Mouse (Mus musculus) thymus, postnatal 0 days (tissue): Measurements from ENCODE around the gene 4930563M21Rik. TPM values are rescaled to one million over a fixed set of nuclear protein-coding genes. Genes with fewer than 3 reads are reported as not detected.
"Not testable (repeated sequence)": the region's sequence is repeated elsewhere in the genome, so short reads cannot be mapped to it uniquely, and the experiment has no call there.

Experiments
- DNase-seq: peaks from one replicate; pipeline ENCODE4 v3.0.0-alpha.2; 2015; ENCODE audit warnings: low spot score
- polyA plus RNA-seq: library from polyadenylated mRNA; unstranded; fragments of >200 nt; fragmentation: Nextera tagmentation; extraction: Ambion mirVana; gene quantifications from 2 replicates; pipeline ENCODE4 v1.2.1, GENCODE M21; 2015

The 4930563M21Rik gene
- polyA plus RNA-seq: not detected in 2 replicates

DNA sequence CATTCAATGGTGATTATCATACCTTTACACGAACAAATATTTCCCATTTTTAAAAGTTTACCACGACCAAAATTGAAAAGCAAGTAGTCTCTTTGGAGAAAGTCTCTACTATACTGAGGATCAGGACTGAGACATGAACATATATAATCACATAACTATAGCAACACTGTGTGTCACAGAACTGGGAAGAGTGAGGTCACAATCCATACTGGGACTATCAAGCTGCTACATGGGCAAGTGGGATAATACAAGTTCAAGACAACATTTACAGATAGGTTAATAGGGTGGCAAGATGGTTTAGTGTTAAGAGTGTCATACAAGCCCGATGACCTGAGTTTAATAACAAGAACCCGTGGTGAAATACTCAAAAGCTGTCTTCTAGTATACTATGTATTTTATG is at the start of gene 4930563M21Rik:
4930563M21Rik (minus strand) TSS at position 101 of the 400 bp plus-strand sequence.
- no peak for DNase-seq

DNA sequence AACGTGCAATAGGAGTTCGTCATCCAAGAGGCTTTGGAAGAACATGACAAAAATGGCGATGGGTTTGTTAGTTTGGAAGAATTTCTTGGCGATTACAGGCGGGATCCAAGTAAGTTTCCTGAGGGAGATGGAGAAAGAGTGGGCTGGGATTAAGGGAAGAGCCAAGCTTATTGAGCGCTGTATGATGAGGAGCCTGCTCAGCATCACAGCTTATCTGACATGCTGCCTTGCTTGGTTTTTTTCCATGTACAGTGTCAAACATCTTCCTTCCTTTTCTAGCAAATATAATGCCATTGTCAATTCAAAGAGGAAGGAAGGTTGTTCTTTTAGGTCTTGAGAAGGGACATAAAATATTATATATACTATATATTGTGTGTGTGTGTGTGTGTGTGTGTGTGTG is 45.8 kb upstream of the 4930563M21Rik start:
- no peak for DNase-seq

DNA sequence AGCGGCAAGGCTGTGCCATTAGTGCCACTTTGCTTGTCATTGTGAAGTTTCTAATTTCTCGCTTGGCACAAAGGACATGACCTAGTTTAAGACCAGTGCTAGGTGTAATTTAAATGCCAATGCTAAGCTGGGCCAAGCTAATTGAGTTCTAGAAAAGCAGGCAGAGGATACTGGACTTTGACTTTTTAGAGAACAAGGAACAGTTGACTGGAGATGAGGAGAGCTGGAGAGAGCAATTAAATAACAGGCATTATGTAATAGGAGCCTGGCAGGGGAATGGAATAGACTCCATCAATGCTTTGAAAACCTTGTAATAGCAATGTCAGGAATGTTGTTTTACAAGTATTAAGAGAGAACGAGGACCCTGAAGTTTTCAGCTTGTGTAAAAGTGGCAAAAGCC is 43.4 kb upstream of the 4930563M21Rik start:
- no peak for DNase-seq

DNA sequence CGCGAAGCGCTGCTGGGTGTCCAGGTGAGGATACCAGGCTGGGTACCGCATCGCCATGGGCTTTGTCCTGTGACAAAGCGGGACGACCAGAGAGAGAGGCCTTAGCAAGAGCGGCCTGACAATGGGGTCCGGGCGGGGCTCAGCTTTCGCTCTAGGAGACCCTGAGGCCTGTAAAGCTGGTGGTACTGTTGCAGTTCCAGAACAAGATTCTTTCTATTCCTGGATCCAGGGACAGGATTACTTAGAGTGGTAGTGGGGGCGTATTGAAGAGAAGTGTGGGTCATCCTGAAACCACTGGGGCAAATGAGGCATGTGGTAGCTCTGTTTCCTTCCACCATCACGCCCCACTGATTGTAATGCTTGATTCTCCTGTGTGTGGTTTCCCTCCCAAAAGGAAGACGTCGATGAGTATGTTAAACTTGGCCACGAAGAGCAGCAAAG is 31.9 kb upstream of the 4930563M21Rik start:
- no peak for DNase-seq

DNA sequence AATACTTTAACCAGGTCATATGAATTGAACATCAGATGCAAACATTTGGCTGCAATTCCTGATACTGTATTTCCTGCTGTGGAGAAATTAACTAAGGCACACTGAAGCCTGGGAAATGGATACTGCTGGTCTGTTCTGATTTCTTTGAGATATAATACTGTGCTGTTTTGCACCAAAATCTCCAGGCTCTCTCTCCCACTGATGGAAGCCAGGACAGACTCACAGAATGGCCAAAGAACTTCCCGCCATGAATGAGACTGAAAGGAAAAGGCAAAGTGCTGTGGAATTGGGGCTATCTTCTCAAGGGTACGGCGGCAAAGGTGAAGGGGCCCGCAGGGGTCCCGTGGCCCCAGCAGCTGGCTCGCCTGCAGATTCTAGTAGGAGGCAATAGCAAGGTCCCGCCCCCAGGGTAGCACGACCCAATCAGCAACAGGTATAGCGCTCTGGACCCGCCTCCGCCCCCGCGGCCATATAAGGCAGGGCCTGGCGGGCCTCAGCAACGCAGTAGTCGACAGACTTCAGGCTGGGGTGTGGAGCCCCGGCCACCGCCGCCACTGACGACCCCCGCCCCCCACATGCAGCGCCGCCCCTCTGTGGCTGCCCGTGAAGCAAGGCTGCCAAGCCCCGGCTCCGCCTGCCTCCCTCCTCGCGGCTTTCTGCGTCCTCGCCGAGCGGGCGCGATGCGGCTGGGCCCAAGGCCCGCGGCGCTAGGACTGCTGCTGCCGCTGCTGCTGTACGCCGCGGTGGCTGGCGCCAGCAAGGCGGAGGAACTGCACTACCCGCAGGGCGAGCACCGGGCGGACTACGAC is 31.2 kb upstream of the 4930563M21Rik start, which contains the start of gene Rcn2:
Rcn2 (plus strand) TSS at position 474 of the 809 bp plus-strand sequence.
- DNase-seq: peak; percentile 95

DNA sequence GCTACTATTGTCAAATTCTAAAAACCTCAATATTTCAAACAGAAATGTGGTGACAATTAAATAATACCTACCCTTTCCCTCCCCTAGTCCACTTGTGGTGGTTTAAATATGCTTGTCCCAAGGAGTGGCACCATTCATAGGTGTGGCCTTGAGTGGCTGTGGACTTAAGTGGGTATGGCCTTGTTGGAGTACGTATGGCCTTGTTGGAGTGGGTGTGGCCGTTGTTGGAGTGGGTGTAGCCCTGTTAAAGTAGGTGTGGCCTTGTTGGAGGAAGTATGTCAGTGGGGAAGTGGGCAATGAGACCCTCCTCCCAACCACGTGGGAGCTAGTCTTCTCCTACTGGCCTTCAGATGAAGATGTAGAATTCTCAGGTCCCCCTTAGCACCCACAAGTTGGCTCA is 21.9 kb upstream of the 4930563M21Rik start:
- no peak for DNase-seq

DNA sequence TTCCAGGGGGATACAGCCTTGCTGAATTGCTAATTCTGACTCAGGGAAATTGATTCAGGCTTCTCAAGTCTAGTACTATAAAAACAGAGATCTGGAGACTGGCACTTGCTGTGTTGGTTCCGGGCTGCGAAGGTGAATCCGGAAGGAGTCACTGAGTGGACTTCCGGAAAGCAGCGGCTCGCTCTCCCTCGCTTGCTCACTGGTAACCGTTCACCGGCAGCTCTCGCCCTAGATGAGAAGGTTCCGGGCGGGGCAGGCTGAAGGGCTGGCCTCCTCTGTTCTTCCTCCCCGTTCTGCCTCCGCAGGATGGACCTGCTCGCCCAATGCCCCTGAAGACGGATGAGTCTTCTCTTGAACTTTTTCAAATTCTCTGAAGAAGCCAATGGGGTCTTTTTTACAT is 16.9 kb upstream of the 4930563M21Rik start:
- no peak for DNase-seq

DNA sequence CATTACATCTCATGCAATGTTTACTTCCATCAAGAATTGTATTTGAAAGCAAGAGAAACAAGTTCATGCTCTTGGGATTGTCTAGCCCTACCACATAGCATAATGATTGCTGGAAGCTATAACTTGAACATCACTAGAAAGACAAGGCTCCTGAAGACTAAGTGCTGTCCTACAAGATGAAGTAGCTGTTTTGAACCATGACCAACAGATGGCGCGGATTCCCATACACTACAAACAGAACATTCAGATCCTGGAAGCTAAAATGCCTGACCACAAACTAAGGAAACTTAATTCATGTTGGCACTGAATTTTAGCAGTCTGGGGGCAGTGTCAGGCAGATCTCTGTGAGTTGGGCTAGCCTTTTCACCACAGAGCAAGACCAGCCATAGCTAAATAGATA is 14.4 kb upstream of the 4930563M21Rik start:
- peak; percentile 3 for DNase-seq

DNA sequence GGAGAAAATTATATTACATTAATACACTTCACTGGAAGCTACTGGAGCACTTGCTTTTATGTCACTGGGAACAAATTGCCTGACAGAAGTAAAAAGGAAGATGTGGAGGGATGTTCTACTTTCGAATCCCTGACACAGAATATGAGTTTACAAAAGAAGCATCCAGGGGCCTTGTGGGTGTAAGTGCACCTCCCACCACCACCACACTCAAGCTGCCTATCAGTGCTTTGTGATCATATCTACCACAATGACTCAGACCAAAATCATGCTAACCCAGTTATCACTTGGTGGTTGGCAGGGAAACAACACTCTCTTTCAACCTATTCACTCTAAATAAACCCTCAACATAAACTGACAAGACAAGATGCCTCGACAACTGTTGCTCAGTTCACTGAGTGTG is 5.7 kb downstream of the 4930563M21Rik start:
- DNase-seq: not testable (repeated sequence)

DNA sequence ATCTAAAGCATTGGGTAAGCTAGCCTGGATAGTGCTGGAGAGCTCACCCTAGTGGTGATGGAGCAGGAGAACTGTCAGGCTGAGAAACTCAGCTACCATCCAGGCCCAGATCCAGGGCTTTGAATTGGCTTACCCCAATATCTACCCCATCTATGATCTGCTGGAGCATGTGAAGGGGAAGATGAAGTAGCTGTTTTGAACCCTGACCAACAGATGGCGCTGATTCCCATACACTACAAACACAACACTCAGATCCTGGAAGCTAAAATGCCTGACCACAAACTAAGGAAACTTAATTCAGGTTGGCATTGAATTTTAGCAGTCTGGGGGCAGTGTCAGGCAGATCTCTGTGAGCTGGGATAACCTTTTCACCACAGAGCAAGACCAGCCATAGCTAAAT is 63.5 kb downstream of the 4930563M21Rik start:
- peak; percentile 61 for DNase-seq

DNA sequence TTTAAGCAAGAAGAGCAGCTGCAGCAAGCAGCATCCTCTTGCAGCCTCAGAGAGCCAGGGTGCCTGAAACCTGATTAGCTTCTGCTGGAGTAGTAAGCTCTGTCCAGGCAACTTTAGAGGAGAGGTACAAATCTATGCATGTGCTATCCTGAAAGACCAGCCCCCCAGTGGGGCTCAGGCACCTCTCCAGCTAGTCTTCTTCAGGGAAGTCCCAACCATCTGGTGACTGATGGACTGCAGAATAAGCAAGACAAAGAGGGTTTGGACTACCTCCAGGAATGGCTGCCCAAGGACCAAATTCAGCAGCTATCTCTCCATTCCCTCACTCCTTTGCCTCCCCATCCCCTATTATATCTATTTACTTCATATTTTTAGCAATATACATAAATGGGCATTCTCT is 69.0 kb downstream of the 4930563M21Rik start:
- DNase-seq: no peak

DNA sequence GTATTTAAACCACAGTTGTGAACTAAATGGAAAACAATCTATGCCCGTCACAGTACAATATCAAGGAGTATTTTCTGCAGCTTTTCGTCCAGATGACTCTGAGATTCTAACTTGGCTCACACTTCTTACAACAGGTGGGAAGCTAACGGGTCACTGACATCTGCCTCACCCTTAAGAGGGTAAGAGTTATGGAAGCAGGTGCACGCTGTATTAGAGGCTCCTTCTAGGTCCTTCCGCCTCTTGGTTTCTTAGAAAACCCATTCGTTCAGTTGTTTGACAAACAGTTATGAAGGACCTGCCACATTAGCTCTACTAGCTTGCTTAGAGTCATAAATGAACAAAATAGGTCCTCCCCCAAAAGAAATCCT is 71.7 kb downstream of the 4930563M21Rik start:
- peak; percentile 23 for DNase-seq

DNA sequence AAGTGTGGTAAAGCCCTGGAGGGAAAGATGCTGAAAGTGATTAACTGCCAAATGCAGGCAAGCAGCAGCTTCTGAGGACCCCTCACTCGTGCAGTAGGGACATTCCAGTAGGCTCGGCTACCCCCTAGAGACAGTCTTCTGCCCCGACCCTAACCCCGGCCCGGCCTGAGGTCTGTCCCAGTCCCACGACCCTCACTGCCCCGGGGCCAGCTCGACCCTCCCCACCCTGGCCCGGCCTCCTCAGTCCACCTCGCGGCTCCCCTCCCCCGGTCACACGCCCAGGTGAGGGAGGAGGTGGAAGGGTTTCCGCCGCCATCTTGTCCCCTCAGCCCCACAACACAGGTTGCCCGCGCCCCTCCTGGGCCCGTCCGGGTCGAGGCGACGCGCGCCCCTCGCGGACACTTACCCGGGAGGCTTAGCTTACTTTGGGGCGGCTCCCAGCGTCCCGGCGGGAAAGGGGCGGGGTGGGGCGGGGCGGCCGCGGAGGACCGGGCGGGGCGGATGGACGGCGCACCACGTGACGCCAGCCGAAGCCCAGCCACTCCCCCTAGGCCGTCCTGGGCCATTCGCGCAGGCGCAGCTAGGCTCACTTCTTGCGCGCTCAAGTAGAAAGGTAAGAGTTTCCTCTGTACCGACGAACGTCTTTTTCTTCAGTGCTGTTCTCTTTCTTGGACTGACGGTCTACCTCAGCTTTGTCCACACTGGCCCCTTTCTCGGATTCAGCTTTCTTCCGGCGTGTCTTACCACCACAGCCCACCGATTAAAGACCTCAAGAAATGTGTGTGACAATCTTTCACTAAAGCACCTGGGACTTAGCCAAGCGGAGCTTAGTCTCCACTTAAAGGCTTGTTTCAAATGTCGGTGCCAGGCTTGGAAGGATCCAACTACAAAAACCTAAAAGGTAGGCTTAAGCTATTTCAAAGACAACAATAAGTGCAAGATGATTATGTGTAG is 72.4 kb downstream of the 4930563M21Rik start, which contains the start of gene Scaper:
Scaper (minus strand) TSS at position 456 of the 954 bp plus-strand sequence.
- DNase-seq: peak; percentile 96

DNA sequence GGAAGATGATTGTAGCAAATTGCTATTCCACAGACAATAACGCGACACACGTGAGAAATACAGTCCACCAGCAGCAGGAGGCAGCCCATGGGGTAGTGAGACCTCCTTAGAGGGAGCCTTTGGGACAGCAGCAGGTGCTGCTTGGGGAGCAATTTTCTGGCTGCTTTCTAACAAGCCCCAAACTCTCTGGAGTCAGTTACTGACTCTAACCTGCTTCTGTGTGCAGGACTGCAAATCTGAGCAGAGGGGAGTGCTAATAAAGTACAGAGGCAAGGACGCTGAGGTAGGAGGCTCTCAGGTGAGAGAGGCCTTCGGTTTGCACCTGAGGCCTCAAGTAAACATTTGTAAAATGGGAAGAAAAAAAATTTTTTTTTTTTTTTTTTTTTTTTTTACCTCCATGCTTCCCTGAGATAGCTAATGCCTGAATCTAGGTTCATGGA is 73.1 kb downstream of the 4930563M21Rik start:
- peak; percentile 7 for DNase-seq

DNA sequence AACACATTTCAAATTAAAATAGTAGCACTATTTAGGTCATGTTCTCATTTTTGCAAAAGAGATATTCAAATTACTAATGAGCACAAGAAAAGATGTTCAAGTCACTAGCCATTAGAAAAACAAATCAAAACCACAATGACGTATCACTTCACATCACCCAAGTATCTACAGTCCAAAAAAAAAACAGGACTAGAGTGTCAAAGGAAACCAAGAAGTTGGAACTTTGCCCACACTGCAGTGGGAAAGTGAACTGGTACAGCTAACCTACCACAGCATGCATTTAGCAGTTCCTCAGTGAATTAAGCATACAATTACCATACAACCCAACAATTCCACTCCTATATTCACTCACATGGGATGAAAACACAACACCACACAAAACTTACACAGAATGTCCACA is 77.9 kb downstream of the 4930563M21Rik start:
- no peak for DNase-seq

DNA sequence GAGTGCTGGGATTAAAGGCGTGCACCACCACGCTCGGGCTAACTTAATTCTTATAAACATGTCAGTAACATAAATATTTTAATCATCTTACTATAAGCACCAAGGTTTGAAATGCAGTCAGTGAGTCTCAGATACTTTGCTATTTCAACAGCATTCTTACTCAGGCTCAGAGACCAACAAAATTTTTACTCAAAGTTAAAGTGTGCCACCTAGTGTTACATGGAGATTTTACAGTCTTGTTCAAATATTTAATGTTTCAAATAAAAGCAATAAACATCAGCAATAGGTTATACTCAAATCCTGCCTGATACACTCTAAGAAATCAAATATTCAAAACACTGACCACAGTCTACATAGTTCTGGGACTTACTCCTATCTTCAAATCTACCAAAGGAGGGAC is 91.8 kb downstream of the 4930563M21Rik start:
- DNase-seq: peak; percentile 42

DNA sequence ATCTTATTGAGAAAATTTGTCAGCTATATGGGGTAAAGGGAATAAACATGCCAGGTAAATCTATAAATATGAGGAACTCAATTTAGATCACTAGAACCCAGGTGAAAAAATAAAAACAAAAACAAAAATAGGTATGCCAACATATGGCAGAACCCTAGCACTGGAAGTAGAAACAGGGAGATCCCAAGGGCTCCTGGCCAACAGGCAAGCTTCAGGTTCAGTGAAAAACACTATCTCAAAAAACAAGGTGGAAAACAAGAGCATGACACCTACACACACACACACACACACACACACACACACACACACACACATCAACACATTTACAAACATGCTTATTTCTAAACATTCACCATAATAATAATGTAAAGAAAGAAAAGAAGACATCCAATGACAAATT is 93.6 kb downstream of the 4930563M21Rik start:
- no peak for DNase-seq

Other genes starting within 250 kb of the 4930563M21Rik start
- 7.6 and 9.2 TPM in 2 replicates for gene Scaper, start 72.4 kb downstream of the 4930563M21Rik start, polyA plus RNA-seq
- 104 and 110 TPM in 2 replicates for gene Rcn2, start 31.3 kb upstream of the 4930563M21Rik start, polyA plus RNA-seq
- gene Pstpip1, start 79.4 kb upstream of the 4930563M21Rik start, polyA plus RNA-seq: 68.2 and 72.6 TPM in 2 replicates
- 207 and 219 TPM in 2 replicates for gene Tspan3, start 154.9 kb upstream of the 4930563M21Rik start, polyA plus RNA-seq